Mouse (Mus musculus) E14TG2a.4 (cell line): ENCODE measurements around the gene Arhgap10.

Source experiments
- CTCF ChIP-seq: conservative IDR thresholded peaks from 2 replicates; pipeline ENCODE4 v1.5.1; 2014; ENCODE audit warnings: low read length
- NANOG ChIP-seq: IDR thresholded peaks from 2 replicates; pipeline ENCODE4 v1.6.1; 2014; ENCODE audit warnings: borderline replicate concordance, low read length, mixed read lengths

GRCm38 (mm10) chr8:77473773-77474172 lies 44.0 kb downstream of the Arhgap10 start:
- TF ChIP-seq CTCF (no peak), NANOG (no peak)
